Mouse (Mus musculus): ENCODE results near the gene Hrk.

GRCm38 (mm10) chr5:118236891-118237290 is 72.4 kb downstream of the Hrk start:
- TF ChIP-seq CTCF (IDR thresholded peaks at IDR 0.05): no peak
- no peak for TF ChIP-seq POLR2A (IDR thresholded peaks at IDR 0.05; ENCODE audit: insufficient read depth, low read depth, low read length)

Measured in heart, adult 2 months (tissue).